Mouse (Mus musculus): Measurements from ENCODE around the gene Hs3st6. TPM values are rescaled to one million over a fixed set of nuclear protein-coding genes. Genes with fewer than 3 reads are reported as not detected.
"Not testable (repeated sequence)": the region's sequence is repeated elsewhere in the genome, so short reads cannot be mapped to it uniquely, and the experiment has no call there.

The Hs3st6 gene
- polyA plus RNA-seq, 1 experiment from 2014 or later: 5.2 TPM

DNA sequence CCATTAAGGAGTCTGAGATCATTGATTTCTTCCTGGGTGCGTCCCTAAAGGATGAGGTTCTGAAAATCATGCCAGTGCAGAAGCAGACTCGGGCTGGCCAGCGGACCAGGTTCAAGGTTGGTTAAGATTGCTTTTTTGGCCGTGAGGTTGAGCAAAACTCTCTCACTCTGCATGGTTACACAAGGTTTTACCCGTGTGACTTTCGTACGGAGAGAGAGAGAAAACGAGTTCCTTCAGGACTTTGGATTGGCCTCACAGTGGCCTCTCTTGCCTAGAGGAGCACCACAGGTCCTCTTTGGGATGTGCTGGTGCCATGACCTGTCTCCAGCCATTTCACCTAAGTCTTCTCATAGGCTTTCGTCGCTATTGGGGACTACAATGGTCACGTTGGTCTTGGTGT is 32.2 kb upstream of the Hs3st6 start:
- H3K9me3 ChIP-seq; ATAC-seq (ENCODE audit: insufficient number of reproducible peaks, low FRiP score, low TSS enrichment, low read depth); H3K27me3 ChIP-seq: not testable (repeated sequence)
- WGBS: 1% methylated on average over 11 of the region's 11 CpGs
- Histone ChIP-seq H3K4me3 (peak overlapping the region; percentile 75), H3K27ac (peak overlapping the region; percentile 91; the same call in 1 of the 2 replicates), H3K4me1 (peaks cover 32% of the 10 kb centered on the region), H3K9ac (peak overlapping the region; percentile 74), H3K36me3 (peaks cover 40% of the 10 kb centered on the region), H3K4me2 (peak overlapping the region; percentile 74)

DNA sequence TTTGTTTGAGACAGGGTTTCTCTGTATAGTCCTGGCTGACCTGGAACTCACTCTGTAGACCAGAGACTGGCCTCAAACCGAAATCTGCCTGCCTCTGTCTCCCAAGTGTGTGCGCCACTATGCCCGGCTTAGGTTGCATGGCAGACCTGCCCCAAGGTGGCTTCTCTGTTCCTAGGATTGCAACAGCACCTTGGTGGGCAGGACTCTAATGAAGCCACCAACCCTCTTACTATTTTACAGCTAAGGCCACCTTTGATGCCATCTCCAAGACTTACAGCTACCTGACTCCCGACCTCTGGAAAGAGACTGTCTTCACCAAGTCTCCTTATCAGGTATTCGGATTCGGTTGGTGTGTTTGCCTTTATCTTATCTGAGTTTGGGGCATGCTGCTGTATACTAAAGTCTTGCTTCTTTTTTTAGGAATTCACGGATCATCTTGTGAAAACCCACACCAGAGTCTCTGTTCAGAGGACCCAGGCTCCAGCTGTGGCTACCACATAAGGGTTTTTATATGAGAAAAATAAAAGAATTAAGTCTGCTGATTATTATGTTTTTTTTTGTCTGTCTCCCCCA is 31.3 kb upstream of the Hs3st6 start:
- not testable (repeated sequence) for H3K27ac ChIP-seq; H3K9me3 ChIP-seq; ATAC-seq (ENCODE audit: insufficient number of reproducible peaks, low FRiP score, low TSS enrichment, low read depth); H3K27me3 ChIP-seq
- WGBS: 65% methylated on average over 7 of the region's 7 CpGs
- H3K4me3 ChIP-seq: peak overlapping the region; percentile 75
- H3K9ac ChIP-seq: peak overlapping the region; percentile 31; the same call in 1 of the 2 replicates
- H3K4me1 ChIP-seq: peaks cover 32% of the 10 kb centered on the region
- H3K36me3 ChIP-seq: peaks cover 34% of the 10 kb centered on the region
- peak overlapping the region; percentile 74 for H3K4me2 ChIP-seq

DNA sequence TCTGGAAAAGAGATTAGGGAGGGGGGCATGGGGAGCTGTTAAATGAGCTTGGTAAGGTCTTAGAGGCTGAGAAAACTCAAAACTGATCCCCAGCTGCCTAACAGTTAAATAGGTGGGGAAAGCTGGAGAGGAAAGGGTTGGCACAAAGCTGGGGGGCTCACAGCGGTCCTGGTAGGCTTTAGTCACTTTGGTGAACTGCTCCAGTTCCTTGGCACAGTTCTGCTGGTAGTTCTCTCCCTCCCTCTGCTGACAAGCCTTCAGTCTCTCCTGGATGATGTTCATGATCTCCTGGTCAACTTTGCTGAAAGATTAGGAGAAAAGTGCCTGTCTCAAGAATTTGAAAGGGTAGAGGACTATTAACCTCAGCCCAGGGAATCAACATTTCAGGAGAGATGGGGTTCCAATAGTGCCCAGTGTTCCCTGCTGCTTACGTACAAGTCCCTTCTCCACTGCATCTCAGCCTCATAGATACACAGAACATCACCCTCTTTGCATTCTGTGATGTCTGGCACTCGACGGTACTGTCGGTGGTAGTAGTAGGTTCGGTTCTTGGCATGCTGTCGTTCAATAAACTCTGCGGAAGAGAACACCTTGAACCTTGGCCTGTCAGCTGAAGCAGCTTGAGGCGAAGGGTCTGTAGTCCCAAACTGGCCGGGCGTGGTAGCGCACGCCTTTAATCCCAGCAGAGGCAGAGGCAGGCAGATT is 30.4 kb upstream of the Hs3st6 start:
- no peak overlapping the region for H3K9ac ChIP-seq
- ATAC-seq (ENCODE audit: insufficient number of reproducible peaks, low FRiP score, low TSS enrichment, low read depth): no peak
- WGBS: 30% methylated on average over 13 of the region's 13 CpGs
- H3K27me3 ChIP-seq: no peaks in the 10 kb centered on the region
- no peaks in the 10 kb centered on the region for H3K9me3 ChIP-seq
- 0 out of 2 replicates have a peak overlapping the region, but pooled peaks have one; percentile 6 for H3K4me2 ChIP-seq
- peaks cover 32% of the 10 kb centered on the region for H3K4me1 ChIP-seq
- peaks cover 26% of the 10 kb centered on the region for H3K36me3 ChIP-seq
- peak overlapping the region; percentile 76; the same call in 1 of the 2 replicates for H3K4me3 ChIP-seq
- H3K27ac ChIP-seq: no peak overlapping the region

- no peak for ATAC-seq (ENCODE audit: insufficient number of reproducible peaks, low FRiP score, low TSS enrichment, low read depth)
- Histone ChIP-seq H3K9ac (peak overlapping the region; percentile 78), H3K36me3 (peaks cover 18% of the 10 kb centered on the region), H3K27ac (peak overlapping the region; percentile 86), H3K4me1 (peaks cover 32% of the 10 kb centered on the region), H3K4me3 (peak overlapping the region; percentile 76), H3K4me2 (peak overlapping the region; percentile 84), H3K27me3 (no peaks in the 10 kb centered on the region), H3K9me3 (no peaks in the 10 kb centered on the region)
- WGBS: 1% methylated on average over 12 of the region's 12 CpGs
These were observed 29.5 kb upstream of the Hs3st6 start for GRCm38 (mm10) chr17:24723122-24723880.

DNA sequence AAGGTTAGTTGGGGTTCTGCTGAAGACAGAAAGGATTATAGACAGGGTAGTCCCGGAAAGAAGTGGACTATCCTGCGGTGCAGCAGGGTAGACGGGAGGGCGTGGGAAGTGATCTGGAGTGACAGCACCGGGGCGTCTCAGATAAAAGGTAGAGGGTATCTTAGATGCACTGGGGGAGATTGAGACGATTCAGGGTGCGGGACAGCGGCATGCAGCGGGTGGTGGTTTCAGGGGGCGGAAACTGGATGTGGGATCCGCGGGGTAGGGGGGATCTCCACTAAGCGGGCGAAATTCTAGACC is 29.0 kb upstream of the Hs3st6 start:
- Histone ChIP-seq H3K27me3 (no peaks in the 10 kb centered on the region), H3K9ac (peak overlapping the region; percentile 78), H3K9me3 (no peaks in the 10 kb centered on the region), H3K4me1 (peaks cover 30% of the 10 kb centered on the region), H3K4me3 (peak overlapping the region; percentile 76), H3K4me2 (peak overlapping the region; percentile 84), H3K36me3 (peaks cover 18% of the 10 kb centered on the region), H3K27ac (peak overlapping the region; percentile 86)
- WGBS: 0% methylated on average over 15 of the region's 15 CpGs
- no peak for ATAC-seq (ENCODE audit: insufficient number of reproducible peaks, low FRiP score, low TSS enrichment, low read depth)

DNA sequence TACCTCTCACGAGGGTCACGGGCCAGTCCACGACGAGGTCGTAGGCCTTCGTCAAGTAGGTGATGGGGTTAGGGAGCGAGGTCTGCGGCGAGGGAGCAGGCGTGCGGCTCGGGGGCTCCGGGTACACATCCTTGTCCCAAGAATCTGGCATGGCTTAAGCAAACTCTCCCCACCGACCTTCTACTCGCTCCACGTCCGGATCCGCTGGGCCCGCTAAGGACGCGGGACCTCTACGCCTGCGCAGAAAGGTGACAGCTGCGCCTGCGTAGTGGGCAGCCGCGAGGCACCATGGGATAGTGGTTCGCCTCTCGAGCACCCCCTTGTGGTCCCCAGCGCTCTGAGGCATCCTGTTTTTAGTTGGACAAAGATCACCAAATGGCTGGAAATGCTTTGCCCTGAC is 28.6 kb upstream of the Hs3st6 start, which contains the start of gene Ndufb10:
TSS of gene Ndufb10 (minus strand) at position 295 of the 400 bp plus-strand sequence.
- peak; percentile 66 for ATAC-seq (ENCODE audit: insufficient number of reproducible peaks, low FRiP score, low TSS enrichment, low read depth)
- Histone ChIP-seq H3K27me3 (no peaks in the 10 kb centered on the region), H3K27ac (peak within 1 kb of the TSS; percentile 86), H3K36me3 (peaks cover 18% of the 10 kb centered on the region), H3K9ac (peak within 1 kb of the TSS; percentile 78), H3K4me1 (peaks cover 29% of the 10 kb centered on the region), H3K4me2 (peak within 1 kb of the TSS; percentile 84), H3K9me3 (no peaks in the 10 kb centered on the region), H3K4me3 (peak within 1 kb of the TSS; percentile 76)
- WGBS: under 1% methylated on average over 30 of the region's 30 CpGs

DNA sequence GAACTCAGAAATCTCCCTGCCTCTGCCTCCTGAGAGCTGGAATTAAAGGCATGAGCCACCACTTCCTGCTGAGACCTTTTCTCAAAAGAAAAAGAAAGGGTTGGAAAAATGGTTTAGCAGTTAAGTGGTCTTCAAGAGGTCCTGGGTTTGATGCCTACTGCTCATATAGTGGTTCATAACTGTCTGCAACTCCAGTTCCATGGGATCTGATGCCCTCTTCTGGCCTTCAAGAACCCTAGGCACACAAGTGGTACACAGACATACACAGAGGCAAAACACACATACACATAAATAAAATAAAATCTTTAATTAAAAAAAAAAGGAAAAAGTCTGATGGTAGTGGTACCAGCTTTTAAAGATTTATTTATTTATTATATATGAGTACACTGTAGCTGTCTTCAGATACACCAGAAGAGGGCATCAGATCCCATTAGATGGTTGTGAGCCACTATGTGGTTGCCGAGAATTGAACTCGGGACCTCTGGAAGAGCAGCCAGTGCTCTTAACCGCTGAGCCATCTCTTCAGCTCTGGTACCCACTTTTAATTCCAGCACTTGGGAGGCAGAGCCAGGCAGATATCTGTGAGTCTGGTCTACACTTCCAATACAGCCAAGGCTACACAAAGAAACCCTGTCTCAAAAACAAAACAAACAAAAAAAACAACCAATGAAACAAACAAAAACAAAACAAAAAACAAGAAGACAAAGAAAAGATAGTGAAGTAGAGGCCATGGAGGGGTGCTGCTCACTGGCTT is 27.0 kb upstream of the Hs3st6 start:
- WGBS: 70% methylated on average over 3 of the region's 3 CpGs

DNA sequence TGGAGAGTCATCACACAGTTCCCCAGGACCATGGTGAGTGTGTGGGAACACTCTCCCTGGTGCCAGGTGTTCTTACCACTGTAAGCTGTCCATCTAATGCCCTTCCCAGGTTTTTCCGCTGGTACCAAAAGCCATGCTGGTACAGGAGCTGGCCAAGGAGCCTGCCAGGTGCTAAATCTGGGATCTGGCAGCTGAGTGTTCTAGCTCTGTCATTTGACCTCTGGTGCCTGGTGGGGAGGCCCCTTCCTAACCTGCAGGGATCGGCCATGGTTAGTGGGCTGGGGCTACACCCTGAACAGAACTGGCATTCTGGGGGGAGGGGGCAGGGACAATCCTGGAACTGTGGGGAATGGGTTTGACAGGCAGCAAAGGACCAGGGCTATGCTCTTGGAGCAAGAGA is 25.2 kb upstream of the Hs3st6 start, which contains the start of gene Rpl3l:
TSS of gene Rpl3l (plus strand) at position 203 of the 400 bp plus-strand sequence.
- H3K9ac ChIP-seq: no peak within 1 kb of the TSS
- peaks cover under 1% of the 10 kb centered on the region; the same call in 1 of the 2 replicates for H3K36me3 ChIP-seq
- H3K4me3 ChIP-seq: no peak within 1 kb of the TSS
- whole genome bisulfite sequencing: 65% methylated on average over 2 of the region's 2 CpGs
- no peak within 1 kb of the TSS for H3K27ac ChIP-seq
- H3K9me3 ChIP-seq: no peaks in the 10 kb centered on the region
- H3K4me1 ChIP-seq: peaks cover 14% of the 10 kb centered on the region
- H3K4me2 ChIP-seq: no peak within 1 kb of the TSS
- H3K27me3 ChIP-seq: no peaks in the 10 kb centered on the region
- ATAC-seq (ENCODE audit: insufficient number of reproducible peaks, low FRiP score, low TSS enrichment, low read depth): no peak

More for the DNA sequence above, 27.0 kb upstream of the Hs3st6 start:
- no peak for ATAC-seq (ENCODE audit: insufficient number of reproducible peaks, low FRiP score, low TSS enrichment, low read depth)
- Histone ChIP-seq H3K9me3 (no peaks in the 10 kb centered on the region), H3K4me1 (peaks cover 29% of the 10 kb centered on the region), H3K9ac (no peak overlapping the region), H3K36me3 (peaks cover 16% of the 10 kb centered on the region), H3K4me3 (no peak overlapping the region), H3K27me3 (no peaks in the 10 kb centered on the region), H3K4me2 (no peak overlapping the region), H3K27ac (no peak overlapping the region)

DNA sequence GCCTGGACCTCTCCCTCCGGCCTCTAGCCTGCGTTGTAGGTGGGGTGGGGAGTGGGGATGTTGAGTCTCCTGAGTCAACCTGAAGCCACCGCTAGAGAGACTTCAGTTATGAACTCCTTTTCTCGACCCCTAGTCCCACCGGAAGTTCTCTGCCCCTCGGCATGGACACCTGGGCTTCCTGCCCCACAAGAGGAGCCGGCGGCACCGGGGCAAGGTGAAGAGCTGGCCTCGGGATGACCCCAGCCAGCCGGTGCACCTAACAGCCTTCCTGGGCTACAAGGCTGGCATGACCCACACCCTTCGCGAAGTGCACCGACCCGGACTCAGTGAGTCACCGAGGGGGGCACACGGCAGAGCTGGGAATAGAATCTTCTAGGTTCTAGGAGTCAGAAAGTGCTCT is 24.6 kb upstream of the Hs3st6 start:
- H3K4me1 ChIP-seq: peaks cover 9% of the 10 kb centered on the region
- no peaks in the 10 kb centered on the region for H3K9me3 ChIP-seq
- no peak overlapping the region for H3K4me2 ChIP-seq
- no peak for ATAC-seq (ENCODE audit: insufficient number of reproducible peaks, low FRiP score, low TSS enrichment, low read depth)
- 70% methylated on average over 17 of the region's 17 CpGs for WGBS
- H3K27ac ChIP-seq: no peak overlapping the region
- no peaks in the 10 kb centered on the region for H3K36me3 ChIP-seq
- H3K4me3 ChIP-seq: no peak overlapping the region
- H3K27me3 ChIP-seq: no peaks in the 10 kb centered on the region
- H3K9ac ChIP-seq: no peak overlapping the region

DNA sequence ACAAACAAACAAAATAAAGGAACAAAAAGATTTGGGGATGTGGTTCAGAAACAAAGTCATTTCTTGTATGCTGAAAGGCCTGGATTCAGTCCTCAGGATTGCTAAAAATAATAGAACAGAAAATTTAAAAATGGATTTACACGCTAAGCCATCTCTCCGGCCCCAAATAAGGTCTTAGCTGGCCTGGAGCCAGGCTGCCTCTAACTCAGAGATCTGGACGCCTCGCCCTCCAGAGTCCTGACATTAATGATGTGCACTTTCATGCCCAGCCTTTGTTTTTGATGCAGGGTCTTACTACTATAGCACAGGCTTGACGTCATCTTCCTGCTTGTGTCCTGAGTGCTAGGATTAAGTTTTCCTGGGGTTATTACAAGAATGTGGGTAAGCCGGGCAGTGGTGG is 23.7 kb upstream of the Hs3st6 start:
- Histone ChIP-seq H3K9me3 (no peaks in the 10 kb centered on the region), H3K4me1 (0 out of 2 replicates have a peak, but pooled peaks cover 3% of the 10 kb centered on the region), H3K27me3 (no peaks in the 10 kb centered on the region), H3K9ac (no peak overlapping the region), H3K4me3 (no peak overlapping the region), H3K4me2 (no peak overlapping the region), H3K36me3 (no peaks in the 10 kb centered on the region), H3K27ac (no peak overlapping the region)
- 75% methylated on average over 6 of the region's 6 CpGs for WGBS
- ATAC-seq (ENCODE audit: insufficient number of reproducible peaks, low FRiP score, low TSS enrichment, low read depth): no peak

DNA sequence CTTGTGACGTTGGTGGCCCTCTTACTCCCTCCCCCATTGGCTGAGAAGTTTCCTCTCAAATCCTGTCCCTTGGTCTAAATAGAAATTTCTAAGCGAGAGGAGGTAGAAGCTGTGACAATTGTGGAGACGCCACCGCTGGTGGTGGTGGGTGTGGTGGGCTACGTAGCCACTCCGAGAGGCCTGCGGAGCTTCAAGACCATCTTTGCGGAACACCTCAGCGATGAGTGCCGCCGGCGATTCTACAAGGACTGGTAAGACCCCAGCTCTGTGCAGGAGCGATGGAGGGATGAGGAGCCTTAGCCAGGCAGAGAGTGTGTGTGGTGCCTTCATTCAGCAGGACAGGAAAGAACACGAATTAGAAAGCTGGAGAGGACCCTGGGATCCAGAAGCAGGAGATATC is 22.0 kb upstream of the Hs3st6 start:
- H3K36me3 ChIP-seq: no peaks in the 10 kb centered on the region
- H3K9ac ChIP-seq: no peak overlapping the region
- no peaks in the 10 kb centered on the region for H3K9me3 ChIP-seq
- H3K4me2 ChIP-seq: no peak overlapping the region
- peaks cover under 1% of the 10 kb centered on the region; the same call in 1 of the 2 replicates for H3K4me1 ChIP-seq
- H3K4me3 ChIP-seq: no peak overlapping the region
- ATAC-seq (ENCODE audit: insufficient number of reproducible peaks, low FRiP score, low TSS enrichment, low read depth): no peak
- 81% methylated on average over 14 of the region's 14 CpGs for WGBS
- no peaks in the 10 kb centered on the region for H3K27me3 ChIP-seq
- no peak overlapping the region for H3K27ac ChIP-seq
